Mouse (Mus musculus): ENCODE results near the gene Pla2g2d.
"Not testable (repeated sequence)": the region's sequence is repeated elsewhere in the genome, so short reads cannot be mapped to it uniquely, and the experiment has no call there.

Gene Pla2g2d

DNA sequence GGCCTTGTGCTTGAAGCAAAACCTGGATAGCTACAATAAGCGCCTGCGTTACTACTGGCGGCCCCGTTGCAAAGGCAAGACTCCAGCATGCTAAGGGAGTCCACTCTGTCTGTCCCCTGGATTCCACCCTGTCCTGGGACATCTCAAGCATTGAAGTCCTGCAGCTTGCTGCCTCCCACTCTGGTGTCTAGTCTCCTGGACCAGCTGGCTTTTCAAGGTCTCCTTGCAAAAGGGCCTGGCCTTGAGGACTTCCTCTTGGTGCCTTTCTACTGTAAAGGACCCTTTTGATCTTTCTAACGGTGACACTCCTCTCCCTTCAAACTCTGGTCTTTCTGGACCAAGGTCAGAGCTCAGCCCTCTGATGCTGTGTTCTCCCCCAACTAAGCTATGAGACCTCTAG is 4.8 kb downstream of the Pla2g2d start:
- no peak for DNase-seq (ENCODE audit: low spot score in 2 of 2)

DNA sequence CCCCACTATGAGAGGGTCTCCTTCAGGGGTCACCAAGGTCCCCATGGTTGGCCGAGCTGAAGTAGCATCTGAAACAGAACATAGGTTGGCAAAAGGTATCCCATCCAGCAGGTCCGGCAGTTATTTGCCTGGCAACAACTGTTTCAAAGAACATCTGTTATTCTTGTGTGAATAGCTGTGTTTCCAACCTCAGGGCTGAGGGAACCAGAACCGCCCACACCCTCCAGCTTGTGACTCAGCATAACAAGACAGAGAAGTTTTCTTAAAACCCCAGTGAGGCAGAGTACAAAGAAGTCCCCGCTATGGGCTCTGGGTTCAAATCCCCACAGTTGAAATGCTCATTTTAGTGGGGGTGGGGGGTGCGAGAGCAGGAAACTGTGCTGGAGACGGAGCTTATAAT is 6.6 kb downstream of the Pla2g2d start:
- DNase-seq (ENCODE audit: low spot score in 2 of 2) = no peak

DNA sequence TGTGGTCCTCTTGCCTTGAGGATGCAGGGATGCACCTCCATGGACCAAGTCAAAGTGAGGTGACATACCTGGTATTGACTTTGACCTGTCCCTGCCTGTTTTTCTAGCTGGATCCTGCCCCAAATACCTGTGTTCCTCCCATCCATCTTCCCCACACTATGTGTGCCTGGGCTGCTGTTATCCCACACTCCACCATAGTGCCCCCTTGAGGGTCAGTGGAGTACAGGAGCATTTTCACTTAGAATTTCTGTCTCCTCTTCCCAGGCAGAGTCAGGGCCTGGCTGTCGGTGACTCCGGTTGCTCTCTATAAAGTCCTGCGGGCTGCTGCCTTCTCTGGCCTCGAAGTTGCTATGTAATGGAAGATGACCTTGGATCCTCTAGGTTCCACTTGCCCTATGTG is 10.2 kb downstream of the Pla2g2d start:
- no peak for DNase-seq (ENCODE audit: low spot score in 2 of 2)

DNA sequence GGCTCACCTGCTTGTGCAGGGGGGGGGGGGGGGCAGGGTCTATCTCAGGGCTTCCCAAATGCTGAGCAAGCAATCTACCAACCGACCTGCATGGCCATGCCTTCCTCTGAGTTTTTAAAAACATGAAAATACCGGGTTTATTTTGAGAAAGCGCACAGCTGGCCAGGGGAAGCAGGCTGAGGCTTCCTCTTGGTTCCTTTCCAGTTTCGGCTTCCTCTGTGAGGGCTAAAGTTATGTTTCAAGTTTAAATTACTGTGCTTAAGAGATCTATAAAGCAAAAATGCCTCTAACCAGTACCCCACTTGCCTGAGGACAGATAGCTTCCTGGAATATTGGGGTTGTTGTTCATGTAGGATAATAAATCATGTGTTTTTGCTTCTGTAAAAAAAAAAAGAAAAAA is 10.6 kb downstream of the Pla2g2d start:
- DNase-seq (ENCODE audit: low spot score in 2 of 2) = no peak

DNA sequence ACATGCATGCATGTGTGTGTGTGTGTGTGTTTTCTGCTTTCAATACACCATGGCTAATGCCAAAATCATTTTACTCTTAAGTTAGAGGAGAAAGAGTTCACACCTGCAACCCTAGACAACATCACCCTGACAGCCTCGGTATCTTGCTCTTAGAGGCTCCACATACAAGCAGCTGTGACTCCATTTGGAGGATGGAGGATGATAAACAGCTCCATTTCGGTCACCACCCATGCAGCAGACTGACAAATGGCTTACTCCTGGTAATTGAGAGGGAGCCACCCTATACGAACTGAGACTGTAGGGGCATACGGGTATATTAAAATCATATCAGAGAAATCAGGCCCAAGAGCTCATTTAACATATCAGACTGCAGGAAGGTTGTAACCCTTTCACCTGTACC is 12.8 kb downstream of the Pla2g2d start:
- no peak for DNase-seq (ENCODE audit: low spot score in 2 of 2)

DNA sequence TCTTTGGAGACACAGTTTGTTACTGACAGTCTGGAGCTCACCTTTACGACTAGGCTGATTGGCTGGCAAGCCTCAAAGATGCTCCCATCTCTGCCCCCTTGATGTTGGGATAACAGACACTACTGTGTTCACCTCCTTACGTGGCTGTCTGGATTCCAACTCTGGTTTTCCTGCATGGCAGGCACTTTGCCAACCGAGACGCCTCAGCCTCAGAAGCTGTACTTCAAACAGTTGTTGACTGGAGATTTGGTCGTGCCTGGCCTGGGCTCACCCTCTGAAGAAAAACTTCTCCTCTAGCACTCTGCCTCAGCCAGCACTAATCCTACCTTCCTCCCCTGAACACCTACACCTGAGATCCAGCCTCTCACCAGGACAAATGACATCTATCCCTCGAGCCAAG is 15.9 kb downstream of the Pla2g2d start:
- DNase-seq (ENCODE audit: low spot score in 2 of 2) = no peak

DNA sequence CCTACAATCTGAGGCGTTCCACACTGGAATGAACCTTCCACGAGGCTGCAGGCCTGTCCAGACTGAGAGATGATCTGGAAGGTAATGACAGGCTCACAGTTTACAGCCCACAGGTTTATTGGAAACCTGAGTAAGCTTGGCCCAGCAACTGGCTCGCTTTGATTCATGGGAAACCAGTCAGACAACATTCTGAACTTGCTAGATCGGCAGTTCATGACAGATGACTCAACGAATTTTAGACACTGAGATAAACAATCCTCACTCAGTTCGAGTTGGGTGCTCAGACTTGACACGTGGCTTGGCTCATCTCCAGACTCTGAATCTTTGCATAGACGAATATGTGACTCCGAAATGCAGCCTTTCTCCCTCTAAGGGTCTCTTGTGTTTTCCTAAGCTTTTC is 17.1 kb downstream of the Pla2g2d start:
- DNase-seq (ENCODE audit: low spot score in 2 of 2) = no peak

DNA sequence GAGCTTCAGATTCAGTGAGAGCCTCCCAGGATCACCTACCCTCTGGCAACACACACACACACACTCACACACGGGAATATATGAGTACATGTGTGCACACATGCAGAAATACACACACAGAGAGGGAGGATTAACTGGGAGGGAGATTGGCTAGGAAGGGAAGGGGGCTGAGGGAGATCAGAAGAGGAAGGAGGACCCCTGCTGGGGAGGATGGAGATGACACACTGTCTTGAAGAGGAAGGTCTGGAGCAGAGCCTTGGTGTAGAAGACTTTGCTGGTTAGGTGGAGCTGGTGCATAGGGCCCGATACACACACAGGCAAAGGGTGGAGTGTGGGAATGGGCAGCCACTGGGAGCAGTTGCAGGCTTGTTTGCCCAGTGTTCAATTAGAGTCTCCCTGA is 17.7 kb downstream of the Pla2g2d start:
- peak; percentile 48 to 70 for DNase-seq (ENCODE audit: low spot score in 2 of 2)

DNA sequence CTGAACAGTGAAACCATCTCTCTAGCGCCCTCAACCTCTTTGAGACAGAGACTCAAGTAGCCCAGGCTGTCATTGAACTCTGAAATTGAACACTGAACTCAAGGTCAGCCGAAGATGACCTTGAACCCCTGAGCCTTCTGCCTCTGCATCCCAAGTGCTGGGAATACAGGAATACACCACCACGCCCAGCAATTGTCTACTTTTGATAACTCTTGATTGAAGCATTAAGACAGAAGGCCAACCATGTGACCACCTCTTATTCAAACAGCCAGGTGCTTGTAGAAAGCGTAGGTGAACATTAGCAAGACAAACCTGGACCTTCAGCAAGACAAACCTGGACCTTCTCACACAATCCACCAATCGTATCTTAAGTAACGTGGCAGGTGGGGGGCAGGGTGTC is 18.8 kb downstream of the Pla2g2d start:
- DNase-seq (ENCODE audit: low spot score in 2 of 2) = no peak

DNA sequence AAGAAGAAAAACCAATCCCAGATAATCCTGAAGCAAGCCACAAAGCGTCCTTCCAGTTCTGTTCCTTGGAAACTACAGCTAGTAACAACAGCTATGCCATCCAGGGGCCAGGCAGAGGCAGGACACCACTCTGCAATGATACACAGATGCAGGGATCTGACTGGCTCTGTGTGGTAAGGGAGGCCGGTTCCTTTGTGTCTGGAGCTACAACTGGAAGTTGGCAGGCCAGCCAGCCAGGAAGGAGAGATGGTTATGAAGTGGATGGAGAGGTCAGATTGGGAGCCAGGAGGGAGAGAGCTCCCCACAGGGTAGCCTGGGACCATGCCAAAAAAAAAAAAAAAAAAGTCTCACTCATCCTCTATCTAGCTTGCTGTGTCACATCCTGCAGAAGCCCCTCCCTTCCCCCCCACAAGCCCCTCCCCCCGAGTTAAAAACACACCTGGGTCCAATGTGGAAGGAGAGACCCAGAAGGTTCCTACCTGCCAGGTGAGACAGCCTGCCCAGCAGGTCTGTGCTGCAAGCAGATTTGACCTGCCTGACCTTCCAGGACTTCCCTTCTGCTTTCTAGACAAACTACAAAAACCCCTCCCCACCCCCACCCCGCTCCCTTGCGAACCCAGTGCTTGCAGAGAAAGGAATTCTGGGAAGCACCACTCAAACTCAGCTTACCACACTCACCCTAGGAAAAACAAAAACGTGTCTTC is 21.1 kb downstream of the Pla2g2d start:
- no peak for DNase-seq (ENCODE audit: low spot score in 2 of 2)

DNA sequence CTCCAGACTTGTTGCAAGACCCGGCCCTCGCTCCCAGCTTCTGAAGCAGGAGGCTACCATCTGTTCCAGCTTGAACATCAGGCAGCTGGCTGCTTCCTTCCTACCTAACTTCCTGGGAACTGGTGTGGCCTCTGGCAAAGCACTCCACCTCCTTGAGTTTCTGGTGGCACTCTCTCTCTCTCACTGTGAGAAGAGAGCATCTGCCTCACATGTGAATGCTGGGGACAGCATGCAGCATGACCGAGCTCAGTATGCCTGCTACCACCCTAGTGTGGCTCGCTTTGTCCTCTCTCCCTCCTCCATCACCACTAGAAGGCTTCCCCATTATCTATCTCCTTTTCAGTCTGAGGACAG is 21.7 kb downstream of the Pla2g2d start:
- DNase-seq (ENCODE audit: low spot score in 2 of 2) = peak in 1 of 2 experiments; percentile 9

DNA sequence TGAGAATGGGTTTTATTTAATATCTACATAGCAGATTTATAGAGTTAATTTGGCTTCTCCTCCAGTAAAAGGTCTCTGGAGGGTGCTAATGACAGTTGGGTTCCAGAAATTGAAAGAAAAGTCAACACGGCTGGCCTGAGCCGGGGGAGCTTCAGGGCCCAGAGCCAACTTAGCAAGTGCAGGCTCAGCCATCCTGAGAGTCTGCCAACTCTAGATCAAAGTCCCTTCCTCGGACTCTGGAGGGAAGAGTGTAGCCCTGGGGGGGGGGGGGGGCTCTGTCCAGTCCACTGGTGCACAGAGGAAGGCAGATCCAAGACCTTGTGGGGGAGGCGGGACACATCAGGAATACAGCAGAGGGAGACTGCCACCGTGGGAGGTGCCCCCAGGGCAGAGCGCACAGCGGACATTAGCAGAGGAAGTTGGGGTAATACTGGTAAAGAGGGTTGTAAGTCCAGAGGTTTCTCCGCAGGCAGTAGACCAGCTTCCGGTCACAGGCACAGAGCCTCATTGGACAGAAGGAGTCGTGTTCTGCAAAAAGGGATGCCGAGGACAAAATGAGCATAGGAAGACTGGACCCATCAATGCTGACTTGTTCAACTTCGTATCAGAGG is 24.7 kb downstream of the Pla2g2d start:
- no peak for DNase-seq (ENCODE audit: low spot score in 2 of 2)

DNA sequence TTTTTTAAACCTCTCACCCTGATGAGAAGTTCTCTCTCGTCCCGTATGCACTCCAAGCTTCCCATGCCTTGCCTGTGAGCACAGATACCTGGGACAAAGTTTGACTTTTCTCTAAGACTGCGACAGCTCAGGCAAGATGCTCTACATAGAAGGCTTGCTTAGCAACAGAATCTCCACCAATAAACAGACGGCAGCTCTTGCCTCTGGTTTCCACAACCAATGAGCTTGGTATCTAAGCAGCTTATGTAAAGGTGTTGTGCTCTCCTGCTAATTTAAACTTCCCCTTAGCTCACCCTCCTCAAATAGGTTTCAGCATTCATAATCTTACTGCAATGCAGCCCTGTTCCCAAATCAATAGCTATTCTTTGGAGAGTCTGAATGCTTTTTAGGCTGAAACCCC is 26.1 kb downstream of the Pla2g2d start:
- peak; percentile 30 to 61 for DNase-seq (ENCODE audit: low spot score in 2 of 2)

DNA sequence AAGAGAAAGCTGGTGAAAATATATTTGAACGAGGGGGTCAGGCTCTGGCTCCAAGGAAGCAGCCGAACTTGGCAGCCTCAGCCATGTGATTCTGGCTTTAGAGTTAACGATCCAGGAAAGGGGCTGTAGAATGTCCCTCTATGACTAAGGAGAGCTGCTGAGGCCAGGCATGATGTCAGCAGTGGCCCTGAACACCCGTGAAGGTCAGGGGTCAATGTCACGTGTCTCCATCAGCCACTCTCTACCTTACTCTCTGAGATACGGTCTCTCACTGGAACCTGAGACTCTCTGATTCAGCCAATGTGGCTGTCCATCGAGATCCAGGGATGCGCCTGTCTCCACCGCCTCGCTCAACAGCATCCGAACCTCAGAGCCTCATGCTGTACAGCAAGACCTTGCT is 27.4 kb downstream of the Pla2g2d start:
- no peak for DNase-seq (ENCODE audit: low spot score in 2 of 2)

DNA sequence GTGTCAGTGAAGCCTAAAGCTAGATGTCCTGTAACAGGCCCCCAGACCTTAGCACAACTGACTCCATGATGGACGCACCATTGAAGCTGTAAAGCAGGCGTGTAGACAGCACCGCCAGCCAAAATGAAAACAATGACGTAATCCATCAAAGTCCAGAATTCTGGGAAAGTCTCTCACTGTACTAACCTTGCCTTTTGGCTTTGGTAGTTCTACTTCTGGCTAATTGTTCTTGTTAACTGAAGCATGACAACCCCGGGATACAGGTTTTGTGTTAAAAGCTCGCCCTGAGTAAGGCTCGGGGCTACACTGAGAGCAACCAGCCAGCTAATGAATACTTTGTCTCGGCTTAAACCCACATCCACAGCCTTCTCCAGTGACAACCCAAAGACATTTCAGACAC is 29.7 kb downstream of the Pla2g2d start:
- DNase-seq (ENCODE audit: low spot score in 2 of 2) = no peak

DNA sequence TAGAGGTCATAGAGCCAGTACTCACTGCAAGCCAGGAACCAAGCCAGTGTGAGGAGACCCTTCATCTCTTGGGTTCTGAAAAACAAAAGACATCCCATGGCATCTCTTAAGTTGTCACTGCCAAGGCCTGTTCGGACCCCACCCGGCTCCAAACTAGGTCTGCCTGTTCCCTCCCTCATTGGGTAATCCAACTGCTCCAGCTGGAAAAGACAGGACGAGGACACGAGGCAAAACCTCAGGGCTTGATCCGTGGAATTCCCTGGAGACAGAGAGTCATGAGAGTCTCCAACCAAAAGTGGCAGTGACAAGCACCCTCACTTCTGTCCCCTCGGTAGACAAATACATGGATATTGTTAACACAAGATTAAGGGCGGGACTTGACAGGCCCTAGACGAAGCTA is 30.6 kb downstream of the Pla2g2d start:
- no peak for DNase-seq (ENCODE audit: low spot score in 2 of 2)

DNA sequence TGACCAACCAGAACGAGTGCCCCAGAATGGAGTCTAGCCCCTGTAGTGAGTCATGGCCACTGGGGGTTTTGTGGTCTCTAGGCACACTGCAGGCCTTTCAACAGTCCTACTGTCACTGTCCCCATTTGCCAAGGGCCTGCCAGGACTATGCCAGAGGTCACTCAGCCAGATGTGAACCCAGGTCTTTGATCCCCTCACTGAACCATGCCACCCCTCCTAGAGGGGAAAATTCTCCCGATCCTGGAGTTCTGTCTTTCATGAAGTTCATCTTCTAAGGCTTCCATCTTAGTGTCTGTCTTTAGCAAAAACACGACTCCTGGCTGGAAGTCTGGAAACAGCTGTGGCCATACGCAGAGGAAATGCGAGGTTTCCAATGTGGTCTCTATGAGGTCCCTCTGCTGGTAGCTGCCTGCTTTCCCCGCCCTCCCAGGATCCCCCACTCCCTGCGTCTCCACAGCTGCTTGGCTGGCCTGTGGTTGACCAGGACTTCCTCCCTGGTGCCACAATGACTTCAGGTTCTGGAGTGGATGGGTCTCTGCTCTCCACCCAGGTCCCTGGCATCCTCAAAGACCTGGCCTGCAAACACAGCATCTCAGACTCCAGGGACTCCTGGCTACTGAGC is 31.5 kb downstream of the Pla2g2d start:
- no peak for DNase-seq (ENCODE audit: low spot score in 2 of 2)

DNA sequence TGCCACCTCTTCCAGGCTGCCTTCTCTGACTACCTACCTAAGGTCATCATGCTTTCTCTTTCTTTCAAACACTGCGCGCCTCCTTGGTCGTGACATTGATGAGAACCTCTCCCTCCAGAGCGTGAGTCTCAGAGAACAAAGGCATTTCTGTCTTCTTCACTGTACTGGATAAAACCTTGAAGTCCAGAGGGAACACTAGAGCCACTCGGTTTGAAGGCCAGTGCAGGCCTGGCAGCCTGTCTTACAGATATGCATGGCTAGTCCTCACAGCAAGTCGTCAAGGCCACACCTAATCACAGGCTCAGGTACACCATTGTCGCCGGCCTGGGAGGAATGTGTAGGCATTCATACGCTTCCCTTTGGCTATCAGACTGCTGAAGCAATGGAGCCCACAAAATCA is 40.6 kb downstream of the Pla2g2d start:
- no peak for DNase-seq (ENCODE audit: low spot score in 2 of 2)

DNA sequence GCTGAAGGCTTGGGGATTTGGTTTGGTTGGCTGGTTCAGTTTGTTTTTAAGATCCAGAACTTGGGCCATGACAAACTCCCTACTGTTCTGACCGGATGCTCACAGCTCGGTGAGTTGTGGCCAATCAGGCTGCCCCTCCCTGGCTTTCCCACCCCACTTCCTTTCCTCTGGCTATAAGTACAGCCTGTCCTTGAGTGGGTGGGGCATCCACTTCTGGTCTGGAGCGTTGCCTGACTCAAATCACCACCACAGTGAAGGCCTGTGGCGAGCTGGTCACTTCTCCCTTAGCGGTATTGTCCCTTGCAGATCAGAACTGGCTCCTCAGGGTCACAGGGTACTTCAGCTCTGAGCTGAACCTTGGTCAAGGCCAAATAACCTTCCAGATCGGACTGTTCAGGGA is 42.2 kb downstream of the Pla2g2d start:
- no peak for DNase-seq (ENCODE audit: low spot score in 2 of 2)

DNA sequence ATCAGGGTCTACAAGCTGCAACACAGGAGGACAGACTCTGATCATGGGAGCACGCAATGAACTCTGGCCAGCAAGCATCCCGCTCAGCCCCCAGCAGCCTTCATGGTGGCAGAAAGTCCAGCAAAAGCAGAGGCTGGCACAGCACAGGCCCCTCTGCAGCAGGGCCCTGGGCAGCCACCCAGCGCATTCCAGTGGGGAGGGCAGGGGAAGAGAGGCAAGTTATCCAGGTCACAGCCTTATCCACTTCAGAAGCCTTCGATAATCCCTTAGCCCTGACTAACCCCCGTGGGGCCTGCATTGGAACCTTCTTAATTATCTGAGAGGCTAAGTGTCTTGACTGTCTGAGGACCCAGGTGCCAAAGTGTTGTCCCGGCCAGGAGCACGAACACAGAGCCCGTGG is 43.6 kb downstream of the Pla2g2d start:
- no peak for DNase-seq (ENCODE audit: low spot score in 2 of 2)

DNA sequence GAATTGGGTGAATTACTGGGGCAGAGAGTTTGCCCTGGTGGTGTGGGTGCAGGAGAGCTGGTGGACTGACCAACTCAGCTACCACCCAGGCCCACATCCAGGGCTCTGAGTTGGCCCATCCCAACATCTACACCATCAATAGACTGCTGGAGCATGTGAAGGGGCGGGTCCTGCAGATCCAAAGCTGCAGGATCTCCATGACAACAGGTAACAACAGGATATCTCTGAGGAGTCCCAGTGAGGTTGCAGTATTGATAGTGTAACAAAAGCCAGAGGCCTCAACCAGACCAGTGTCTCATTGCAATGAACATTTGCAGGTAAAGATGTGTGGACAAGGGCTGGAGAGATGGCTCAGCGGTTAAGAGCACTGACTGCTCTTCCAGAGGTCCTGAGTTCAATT is 45.5 kb downstream of the Pla2g2d start:
- DNase-seq (ENCODE audit: low spot score in 2 of 2) = no peak

DNA sequence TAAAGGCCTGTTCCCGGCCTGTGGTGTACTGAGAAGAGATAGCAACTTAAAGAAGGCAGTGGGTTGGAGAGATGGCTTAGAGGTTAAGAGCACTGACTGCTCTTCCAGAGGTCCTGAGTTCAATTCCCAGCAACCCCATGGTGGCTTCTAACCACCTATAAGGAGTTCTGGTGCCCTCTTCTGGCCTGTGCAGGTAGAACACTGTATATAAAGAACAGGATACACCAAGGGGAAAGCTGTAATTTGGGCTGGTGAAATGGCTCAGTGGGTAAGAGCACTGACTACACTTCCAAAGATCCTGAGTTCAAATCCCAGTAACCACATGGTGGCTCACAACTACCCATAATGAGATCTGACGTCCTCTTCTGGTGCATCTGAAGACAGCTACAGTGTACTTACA is 48.6 kb downstream of the Pla2g2d start:
- not testable (repeated sequence) for DNase-seq (ENCODE audit: low spot score in 2 of 2)

DNA sequence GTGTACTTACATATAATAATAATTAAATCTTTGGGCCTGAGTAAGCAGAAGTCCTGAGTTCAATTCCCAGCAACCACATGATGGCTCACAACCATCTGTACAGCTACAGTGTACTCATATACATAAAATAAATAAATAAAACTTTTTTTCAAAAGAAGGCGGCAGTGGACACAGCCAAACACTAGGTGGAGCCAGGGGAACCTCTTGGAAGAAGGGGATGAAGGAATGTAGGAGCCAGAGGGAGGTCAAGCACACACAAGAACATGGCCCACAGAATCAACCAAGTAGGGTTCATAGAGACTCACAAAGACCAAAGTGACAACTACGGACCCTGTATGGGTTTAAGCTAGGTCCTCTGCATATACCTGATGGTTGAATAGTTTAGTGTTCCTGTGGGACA is 49.1 kb downstream of the Pla2g2d start:
- no peak for DNase-seq (ENCODE audit: low spot score in 2 of 2)
